Mouse (Mus musculus) layer of hippocampus, adult 11-12 months (tissue): ENCODE data around the gene Fank1.

ENCODE experiments used
- DNase-seq: peaks from one replicate; pipeline ENCODE4 v3.0.0; 2022; ENCODE audit warnings: low spot score

Gene Fank1

DNA sequence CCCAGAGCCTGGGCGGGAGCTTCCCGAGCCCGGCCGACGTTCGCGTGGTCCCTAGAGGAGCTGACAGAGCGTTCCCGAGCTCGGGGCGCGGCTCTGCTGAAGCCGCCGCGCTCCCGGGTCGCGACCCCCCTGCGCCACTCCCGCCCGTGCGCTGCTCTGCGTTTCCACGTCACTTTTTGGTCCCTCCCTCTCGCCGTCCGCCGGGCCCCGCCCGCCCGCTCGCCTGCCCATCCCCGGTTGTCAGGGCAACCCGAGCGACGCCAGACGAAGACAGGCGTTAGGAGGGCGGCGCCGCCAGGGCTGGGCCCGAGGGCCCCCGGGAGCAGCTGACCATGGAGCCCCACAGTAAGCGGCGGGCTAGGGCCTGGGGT lies at the start of gene Fank1:
TSS of gene Fank1 (plus strand) at position 236 of the 371 bp plus-strand sequence.
- peak; percentile 80 for DNase-seq

GRCm38 (mm10) chr7:133727027-133727426 lies 49.6 kb upstream of the Fank1 start:
- no peak for DNase-seq

- DNase-seq: no peak
These were observed 47.3 kb upstream of the Fank1 start for GRCm38 (mm10) chr7:133729351-133729750.

GRCm38 (mm10) chr7:133730324-133731191 lies 46.1 kb upstream of the Fank1 start:
- DNase-seq: no peak

DNA sequence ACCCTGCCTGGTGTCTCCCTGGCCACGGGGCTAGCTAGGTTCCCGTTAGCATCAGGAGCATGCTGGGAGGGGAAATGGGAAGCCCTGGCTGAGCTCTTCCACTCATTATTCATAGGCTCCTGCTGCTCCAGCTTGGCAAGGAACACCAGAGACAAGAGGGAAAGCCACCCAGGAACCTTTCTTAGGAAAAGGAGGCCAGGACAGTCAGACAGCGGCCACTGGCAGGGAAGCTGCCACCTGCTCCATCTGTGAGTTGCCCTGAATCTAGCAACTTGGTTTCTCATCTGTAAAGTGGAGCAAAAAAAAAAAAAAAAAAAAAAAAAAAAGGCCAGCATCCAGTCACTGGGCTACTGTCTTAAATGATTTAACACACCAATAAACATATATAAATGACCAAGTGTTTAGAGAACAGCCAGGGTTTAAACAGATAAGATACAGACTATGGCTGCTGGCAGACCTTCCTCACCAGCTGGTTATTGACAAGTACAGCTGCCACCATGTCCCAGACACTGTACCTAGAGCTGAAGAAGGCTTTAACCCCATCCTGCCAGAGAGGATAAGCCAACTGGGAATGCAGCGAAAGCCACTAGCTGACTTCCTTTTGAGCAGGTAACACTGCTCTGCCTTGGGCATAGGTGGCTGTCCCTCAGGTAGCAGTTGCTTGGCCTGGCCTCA lies 44.6 kb upstream of the Fank1 start:
- DNase-seq: no peak

- DNase-seq: no peak
These were observed 36.1 kb upstream of the Fank1 start for GRCm38 (mm10) chr7:133740558-133740957.

DNA sequence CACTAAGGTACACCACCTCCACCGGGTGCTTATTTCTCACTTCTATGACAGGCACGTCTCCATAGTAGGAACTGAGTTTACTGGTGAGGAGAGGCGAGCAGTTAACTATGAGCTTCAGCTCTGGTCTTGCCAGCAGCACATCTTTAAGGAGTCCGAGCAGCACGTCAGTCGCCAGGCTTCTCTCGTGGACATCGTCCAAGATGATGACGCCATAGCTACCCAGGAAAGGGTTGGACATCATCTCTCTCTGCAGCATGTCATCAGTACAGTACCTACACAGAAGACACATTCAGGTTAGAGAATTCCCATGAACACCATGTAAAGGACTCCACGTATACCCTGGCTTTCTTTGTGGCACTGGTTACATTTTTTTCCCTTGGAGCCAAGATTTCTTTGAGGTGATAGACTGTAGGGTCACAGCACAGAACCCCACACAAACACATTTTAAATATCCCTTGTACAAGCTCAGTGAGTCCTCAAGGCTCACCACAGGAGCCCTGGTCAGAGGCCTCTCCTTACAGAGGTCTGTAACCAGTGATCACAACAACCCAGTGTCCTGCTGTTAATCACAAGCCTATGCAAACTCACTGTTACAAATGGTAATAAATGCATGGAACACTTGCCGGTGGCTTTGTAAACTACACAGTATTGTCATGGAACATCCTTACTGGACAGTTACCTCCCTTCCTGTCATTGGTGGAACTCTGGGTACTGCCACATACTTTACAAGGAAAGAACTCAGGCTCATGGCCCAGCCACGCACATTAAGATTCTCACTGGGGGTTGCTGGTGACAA lies 33.9 kb upstream of the Fank1 start:
- no peak for DNase-seq

DNA sequence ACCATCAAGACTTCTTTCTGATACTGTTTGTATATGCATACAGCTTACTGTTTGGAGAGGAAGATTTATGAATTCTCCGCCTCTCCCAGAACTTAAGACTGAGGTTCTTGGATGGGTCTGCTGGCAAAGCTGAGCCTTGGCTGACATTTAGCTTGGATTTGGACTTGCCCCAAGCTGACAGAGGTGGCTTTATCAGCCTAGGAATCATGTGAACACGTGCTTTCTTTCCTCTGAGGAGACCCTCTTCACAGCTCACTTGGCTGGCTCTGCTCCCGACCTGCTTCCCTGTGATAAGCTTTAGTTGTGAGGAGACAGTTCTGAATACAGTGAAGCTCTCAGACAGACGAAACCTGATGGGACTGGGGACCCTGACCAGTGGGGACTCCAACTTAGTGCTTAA lies 33.0 kb upstream of the Fank1 start:
- no peak for DNase-seq

- DNase-seq: no peak
These were observed 32.5 kb upstream of the Fank1 start for GRCm38 (mm10) chr7:133744209-133744608.

DNA sequence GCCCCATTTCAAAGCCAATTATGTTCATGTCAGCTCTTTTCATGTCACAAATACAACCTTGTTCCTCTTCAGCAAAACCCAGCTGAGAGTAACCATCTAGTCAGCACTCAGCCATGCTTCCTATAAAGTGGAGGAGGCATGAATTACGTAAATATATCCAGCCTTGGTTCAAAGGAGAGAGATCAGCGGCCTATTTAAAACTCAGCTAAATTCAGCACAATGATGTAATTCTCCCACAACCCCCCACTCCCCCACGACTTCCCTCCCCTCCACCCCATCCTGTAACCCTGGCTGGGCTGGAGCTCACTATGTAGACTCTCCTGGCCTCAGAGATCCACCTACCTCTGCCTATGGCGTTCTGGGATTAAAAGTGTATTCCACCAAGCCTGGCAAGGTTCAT lies 32.0 kb upstream of the Fank1 start:
- DNase-seq: no peak

- no peak for DNase-seq
These were observed 29.3 kb upstream of the Fank1 start for GRCm38 (mm10) chr7:133747372-133747771.

- no peak for DNase-seq
These were observed 27.9 kb upstream of the Fank1 start for GRCm38 (mm10) chr7:133748753-133749152.

- DNase-seq: no peak
These were observed 26.0 kb upstream of the Fank1 start for GRCm38 (mm10) chr7:133750666-133751065.

- DNase-seq: no peak
These were observed 25.5 kb upstream of the Fank1 start for GRCm38 (mm10) chr7:133751163-133751562.

- no peak for DNase-seq
These were observed 18.7 kb upstream of the Fank1 start for GRCm38 (mm10) chr7:133757961-133758455.

GRCm38 (mm10) chr7:133758716-133759115 lies 17.9 kb upstream of the Fank1 start:
- no peak for DNase-seq

DNA sequence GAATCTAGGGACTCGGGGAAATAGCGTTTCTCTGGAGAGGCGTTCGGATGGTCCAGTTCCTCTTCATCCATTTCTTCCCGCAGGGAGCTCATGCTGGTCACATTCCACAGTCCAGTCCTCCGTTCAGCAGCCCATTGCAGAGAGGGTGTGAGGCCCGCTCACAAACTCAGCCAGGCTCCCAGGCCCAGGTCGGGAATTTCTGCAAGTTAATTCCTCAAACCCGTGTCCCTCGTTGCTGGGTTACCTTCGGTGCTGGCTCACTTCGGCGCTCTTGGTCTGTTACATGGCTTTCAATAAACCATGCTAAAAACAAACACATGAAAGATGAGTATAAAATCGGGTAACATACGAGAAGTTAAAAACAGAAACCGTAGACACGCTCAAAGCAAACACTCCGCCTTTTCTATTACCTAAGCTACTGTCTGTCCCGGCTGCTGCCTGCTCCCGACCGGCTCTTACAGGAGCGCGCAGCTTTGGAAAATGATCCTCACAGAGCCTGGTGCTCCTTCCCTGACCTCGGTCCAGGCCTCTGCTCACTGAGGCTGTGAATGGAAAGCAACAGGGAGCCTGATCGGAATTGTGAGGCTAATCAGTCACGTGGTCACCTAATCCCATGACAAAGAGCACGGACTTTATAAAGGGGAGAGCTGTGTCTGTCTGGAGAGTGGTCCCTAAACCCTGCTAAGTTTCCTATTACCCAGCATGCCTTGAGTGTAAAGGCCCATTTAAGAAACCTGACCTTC lies 16.9 kb upstream of the Fank1 start:
- DNase-seq: no peak

DNA sequence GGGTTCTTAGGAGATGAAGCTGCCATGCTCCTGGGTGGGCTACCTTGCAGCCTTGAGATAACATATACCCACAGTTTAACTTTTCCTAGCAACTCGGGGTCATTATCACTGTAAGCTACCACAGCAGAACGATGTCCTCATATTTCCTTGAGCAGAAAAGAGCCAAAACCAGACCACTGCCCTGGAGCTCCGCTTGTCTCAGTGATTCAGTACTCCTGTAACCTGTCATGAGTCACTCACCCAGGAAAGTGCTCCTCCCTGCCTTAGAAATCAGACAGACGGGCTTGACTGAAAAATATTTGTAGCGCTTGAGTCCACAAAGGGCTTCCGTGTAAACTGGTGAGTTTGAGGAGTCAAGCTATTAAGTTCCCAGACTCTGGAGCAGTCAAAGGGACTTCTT lies 14.0 kb upstream of the Fank1 start:
- DNase-seq: no peak

DNA sequence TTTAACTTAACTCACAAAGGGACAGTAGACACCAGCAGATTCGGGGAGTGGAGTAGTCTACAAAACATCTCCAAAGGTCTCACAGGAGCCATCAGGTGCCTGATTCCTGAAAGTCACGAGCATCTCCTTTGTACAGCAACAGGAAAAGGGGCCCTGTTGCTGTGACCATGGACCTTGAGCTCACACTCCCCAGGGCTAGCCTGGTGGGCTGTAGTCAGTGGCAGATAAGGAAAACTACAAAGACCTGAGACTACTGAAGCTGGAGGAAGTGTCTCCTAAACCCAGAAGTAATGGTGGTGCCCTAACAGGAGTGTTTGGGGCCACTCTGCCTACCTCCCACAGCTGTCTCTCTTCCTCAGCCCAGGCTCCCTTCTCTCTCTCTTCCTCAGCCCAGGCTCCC lies 12.2 kb upstream of the Fank1 start:
- DNase-seq: no peak

DNA sequence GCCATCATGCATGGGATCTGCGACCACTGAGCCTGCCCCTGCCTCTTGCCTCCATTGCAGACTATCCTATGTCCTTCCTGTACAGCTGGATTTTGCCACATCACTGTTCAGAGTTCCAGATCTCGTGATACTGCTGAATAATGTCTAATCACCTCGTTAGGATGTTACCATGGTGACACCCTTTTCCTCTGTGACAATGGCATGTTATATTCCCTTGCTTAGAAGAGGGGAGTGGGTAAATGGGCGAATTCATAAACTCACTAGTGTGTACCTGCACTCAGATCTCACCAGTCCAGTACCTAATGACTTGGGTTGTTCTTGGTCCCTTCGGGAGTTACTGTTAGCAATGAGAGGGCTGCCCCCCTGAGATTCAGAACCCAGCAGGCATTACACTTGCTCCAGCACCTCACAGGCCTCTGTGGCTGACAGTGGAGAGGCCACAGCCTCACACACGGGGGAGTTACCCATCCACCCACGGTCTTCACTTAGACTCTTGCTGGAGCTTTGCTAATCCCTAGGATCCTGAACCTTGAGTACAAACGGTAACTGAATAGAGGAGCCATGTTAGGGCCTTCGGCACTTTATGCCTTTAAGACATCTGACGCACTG lies 11.3 kb upstream of the Fank1 start:
- no peak for DNase-seq

DNA sequence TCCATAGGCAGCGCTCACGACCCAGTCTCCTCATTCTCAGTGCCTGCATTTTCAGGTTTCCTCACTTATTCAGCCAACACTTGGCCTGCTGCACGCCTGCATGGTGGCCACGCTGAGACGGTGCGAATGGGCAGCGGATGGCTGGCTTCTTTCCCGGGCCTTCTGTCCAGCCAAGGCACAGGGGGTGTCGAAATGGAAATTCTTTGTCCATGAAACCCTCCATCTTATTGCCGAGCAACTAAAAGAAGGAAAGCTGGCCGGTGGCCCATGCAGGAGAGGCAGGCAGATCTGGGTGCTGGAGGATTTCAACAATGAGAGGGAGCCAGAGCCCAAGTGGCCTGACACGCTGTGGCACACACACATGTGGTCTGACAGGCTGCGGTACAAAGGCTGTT lies 10.8 kb upstream of the Fank1 start:
- DNase-seq: peak; percentile 65
